Mouse (Mus musculus) Muller cell, postnatal 12 days (primary cell): ENCODE results near the gene Trim58.

Source experiments
- DNase-seq: peaks from one replicate; pipeline ENCODE4 v3.0.0-alpha.2; 2015; ENCODE audit errors: inconsistent ontology term

Gene Trim58

DNA sequence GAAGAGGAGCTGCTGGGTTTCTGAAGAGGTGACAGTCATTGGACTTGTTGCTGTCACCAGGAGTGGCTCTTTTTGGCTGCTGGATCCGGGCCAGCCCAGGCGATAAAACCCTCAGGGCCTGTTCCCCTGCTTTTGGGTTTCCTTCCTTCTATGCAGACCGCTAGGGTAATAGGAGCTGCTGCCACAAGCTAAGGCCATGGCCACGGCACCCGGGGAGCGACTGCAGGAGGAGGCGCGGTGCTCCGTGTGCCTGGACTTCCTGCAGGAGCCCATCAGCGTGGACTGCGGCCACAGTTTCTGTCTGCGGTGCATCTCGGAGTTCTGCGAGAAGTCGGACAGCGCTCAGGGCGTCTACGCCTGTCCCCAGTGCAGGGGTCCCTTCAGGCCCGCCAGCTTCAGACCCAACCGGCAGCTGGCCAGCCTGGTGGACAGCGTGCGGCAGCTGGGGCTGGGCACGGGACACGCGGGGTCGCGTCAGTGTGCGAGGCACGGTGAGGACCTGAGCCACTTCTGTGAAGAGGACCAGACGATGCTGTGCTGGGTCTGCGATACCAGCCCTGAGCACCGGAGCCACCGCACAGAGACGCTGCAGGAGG is at the start of gene Trim58:
TSS of gene Trim58 (plus strand) at position 194 of the 596 bp plus-strand sequence.
- peak; percentile 38 for DNase-seq

DNA sequence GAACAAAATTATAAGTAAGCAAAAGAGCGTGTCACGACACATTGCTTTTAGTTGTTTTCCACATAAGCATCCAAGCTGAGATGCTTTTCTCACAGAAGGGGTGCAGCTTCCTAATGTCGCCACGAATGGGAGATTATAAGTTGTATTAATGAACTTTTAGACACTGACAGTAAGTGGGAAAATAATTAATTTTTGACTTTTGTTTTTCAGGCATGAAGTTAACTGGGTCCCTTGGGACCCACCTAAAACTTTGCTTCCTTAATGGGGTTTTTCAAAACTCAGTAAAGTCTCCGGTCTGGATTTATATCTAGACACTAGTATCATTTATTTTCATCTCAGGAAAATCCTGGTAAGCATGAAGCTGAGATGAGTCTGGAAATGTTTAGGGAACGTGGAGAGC is 45.5 kb upstream of the Trim58 start, which contains the start of gene Olfr324:
TSS of gene Olfr324 (plus strand) at position 301 of the 400 bp plus-strand sequence.
- no peak for DNase-seq

DNA sequence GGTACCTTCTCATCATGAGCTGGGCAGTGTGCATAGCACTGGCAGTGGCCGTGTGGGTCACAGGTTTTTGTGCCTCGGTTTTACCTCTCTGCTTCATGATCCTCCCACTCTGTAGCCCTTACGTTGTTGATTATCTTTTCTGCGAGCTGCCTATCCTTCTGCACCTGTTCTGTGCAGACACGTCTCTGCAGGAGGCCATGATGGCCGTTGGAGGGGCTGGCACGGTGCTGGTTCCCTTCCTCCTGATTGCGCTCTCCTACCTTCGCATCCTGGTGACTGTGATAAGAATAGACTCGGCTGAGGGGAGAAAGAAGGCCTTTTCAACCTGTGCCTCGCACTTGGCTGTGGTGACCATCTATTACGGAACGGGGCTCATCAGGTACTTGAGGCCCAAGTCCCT is 42.4 kb upstream of the Trim58 start:
- DNase-seq: no peak

DNA sequence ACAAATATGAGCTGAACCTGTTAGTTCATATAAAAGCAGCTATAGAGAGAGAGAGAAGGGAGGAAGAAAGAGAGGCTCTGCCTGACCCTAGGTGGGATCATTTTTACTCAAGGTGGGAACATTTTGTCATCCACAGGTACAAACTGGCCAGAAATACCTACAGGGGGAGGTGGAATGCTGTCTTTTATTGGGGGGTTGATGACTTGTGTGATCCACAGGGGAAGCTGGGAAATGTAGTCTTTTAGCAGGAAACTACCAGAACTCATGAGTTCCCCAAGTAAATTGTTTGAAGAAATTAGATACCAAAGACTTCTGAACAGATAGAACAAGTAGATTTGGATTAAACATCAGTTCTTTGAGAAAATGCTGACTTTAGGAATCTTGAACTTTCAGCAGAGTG is 38.2 kb upstream of the Trim58 start:
- no peak for DNase-seq

DNA sequence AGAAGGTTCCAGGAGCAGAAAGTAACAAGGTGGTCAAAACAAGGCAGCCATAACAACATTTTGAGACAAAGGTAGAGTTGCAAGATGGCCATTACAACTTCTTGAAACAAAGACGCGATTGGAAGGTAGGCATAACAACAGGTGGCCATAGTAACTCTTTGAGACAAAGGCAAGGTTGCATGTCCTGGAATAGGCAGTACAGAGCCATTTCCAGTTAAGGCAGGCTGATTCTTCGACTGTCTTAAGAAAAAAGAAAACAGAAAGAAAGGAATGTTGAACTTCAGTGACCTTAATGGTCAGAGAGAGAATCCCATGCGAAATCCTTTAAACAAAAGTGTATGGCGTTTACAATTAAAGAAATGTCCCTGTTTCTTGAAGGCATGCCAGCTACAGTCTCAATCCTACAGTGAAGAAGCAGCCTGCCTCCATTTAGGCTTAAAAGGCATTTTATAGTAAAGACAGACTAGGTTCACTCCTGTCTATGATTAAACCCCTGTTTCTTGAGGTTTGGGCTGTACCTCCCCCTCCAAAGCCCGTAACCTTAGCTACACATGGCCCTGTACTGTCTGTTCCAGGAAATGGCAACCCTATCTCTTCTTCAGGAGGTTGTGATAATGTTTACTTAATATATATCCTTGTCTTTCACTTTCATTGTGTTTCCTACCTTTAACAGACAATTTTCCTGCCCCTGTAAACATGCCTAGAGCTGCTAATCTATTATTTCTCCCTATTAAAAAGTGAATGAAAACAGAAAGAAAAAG is 37.3 kb upstream of the Trim58 start:
- no peak for DNase-seq

DNA sequence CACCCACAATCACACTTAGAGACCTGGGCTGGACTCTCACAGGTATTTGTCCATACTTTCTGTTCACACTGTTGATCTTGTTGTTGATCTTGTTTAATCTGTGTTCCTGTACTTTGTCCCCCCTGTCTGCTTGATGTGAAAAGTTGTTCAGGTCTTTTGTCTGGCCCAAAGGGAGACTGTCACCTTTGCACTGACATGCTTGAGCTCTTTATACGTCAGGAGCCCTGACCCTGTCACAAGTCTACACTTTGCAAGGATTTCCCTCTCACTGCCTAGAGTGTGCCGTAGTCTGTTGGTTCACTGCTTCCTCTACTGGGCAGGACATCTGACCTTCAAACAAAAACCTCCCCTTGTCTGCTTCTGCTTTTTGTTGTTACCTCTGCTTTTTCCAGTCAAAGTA is 35.6 kb upstream of the Trim58 start:
- DNase-seq: no peak

DNA sequence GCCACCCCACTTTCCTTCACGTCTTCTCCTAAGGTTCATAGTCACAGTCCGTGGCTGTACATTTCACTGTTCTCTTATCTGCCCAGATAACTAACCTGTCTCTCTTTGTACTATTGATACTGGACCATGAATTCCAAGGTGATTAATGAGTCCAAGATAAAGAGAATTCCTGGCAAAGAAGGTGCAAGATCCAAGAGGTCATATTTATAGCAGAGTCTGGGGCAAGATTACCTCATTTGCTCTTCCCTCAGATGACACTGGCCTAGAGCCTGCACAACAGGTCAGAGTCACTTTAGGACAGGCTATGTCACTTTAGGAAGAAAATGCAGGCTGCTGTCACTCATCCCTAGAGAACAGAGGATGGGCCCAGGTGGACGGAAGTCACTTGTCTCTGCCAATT is 35.0 kb upstream of the Trim58 start:
- DNase-seq: no peak

DNA sequence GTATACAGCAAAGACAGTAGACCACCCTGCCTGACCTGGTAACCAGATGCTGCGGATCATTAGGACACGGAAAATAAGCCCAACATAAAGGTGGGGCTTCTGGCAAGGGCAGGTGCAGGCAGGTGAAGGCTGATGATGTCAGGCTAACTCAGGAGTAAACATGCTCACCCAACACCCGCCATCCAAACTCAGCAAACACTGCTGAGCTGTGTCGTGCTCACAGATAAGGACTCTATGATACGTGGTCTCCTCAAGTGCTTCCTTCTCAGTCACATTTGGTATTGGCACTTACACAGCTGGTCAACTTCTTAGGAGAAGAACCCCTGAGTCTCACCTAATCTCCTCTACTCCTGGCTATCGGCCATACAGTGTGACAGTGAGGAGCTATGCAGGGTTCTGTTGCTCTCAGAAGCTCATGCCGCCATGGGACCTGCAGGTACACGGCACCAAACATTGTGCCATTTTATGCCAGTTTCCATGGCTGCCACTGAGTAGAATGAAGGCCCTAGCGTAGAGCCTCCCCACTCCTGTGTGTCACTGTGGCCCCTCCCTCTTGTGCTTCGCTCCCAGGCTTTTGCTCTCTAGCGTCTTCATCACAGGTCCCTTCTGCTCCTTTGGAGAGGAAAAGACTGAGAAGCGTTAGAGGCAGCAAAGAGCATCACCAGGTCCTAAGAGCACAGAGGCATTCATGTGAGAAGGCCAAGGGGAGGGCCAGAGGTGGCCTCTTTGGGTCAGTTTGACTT is 33.9 kb upstream of the Trim58 start:
- DNase-seq: no peak

DNA sequence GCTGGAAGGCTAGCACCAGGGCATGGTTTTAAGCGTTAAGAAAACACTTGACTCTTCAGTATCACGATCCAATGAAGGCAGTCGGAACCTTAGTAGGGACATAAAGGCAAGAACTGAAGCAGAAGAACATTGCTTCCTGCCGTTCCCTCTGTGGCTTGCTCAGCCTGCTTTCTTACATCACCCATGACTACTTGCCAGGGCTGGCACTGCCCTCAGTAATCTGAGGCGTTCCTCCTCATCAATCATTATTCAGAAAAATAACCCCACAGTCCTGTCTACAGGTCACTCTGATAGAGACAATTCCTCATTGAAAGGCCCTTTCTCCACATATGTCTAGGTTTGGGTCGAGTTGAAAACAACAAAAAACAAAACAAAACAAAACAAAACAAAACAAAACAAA is 33.2 kb upstream of the Trim58 start:
- no peak for DNase-seq

DNA sequence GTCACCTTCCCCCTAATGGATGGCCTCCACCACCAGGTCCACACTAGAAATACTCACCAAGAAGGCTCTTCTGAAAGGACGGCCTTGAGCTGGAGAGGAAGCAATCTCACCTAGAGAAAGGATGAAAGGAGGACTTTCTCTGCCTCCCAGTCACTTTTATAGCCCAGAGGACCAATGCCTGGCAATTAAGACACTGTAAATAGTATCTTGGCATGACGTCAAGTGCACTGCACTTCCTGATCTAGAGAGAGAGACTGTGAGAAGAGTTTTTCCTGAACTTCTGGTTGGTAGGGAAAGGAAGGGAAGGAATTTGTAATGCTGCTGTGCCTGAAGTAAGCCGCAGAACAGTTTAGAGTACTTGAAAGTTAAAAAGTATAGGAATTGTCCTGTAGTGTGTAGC is 26.9 kb upstream of the Trim58 start:
- DNase-seq: no peak

DNA sequence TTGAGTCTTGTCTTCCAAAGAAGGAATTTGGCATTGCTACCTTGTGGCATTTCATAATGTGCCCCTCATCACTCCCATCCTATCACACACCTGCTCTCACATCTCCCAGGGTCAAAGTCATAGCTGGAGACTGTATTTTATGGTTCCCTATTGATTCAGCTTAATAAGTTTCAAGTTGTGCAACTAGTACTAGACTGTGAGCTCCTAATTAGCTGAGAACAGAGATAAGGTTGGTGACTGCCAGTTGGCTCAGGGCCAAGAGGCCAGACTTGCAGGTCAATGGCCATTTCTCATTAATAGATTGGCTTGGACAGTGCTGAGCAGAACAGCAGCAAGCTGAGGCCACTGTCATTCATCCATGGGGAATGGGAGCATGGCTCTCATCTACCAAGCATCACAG is 25.7 kb upstream of the Trim58 start:
- peak; percentile 51 for DNase-seq

DNA sequence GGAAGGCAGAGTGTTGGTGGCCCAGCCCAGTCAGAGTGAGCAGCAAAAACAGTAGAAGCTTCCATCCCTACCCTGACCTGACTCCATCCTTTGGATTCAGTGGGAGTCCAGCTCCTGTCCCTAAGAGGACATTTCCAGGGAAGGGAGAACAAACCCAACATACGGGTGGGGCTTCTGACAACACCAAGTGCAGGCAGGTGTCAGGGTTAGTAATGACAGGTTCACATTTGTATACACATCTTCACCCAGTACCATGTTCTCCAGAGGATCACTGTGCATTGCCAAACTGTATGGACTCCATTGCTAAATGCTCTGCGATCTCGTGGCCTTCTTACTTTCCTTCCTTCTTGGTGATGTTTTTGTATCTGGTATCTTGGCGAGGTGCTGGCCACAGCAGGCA is 24.3 kb upstream of the Trim58 start, which contains the start of gene 2210407C18Rik:
TSS of gene 2210407C18Rik (minus strand) at position 101 of the 400 bp plus-strand sequence.
- DNase-seq: no peak

DNA sequence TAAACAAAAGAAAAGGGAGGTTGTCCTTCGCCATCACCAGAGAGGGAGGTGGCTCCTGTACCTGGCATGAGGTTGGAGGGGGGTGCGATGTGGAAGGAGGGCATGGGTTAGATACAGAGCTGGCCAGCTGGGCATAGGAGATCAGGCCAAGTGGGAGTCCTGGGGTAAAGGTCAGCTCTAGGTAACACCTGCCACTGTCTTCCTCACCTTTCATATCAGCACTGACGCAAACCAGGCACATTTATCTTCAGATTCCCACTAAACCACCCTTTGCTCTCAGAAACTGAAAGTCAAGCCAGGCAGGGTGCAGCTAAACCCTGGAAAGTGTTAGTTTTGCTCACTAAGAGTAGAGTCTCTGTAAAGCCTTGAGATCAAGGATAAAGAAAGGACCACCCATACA is 21.9 kb upstream of the Trim58 start:
- DNase-seq: no peak

DNA sequence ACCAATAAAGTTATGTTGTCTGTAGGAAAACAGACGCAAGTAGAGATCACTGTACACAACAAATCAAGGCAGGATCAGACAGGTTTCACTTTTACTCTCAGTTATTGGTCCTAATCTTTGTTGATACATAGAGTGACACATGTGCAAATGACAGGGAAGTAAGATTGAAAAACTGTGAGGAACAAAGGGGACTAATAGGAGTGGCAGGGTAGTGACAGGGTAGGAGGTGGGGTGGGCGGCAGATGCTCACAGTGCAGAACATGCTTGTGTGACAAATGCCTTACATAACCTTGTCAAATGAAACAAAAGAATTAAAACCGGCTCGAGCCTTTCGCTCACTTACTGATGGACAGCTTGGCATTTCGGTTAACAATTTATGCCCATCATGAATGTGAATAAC is 21.5 kb upstream of the Trim58 start:
- DNase-seq: no peak

DNA sequence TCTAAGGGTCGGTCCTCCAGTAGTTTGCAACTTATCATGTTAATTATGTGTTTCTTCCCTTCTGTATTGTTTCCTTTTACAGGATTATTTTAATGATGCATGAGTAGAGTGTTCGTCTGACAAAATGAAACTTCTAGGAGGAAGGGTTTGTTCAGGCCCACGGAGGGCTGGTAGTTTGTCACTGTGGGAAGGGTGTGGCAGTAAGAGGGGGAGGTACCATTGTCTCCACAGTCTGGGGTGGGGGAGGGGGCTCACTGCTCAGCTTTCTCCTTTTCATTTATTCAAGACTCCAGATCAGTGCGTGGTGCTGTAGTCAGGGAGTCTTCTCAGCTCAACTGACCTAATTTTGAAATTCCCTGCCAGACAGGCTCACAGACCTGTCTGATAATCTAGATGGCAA is 14.1 kb upstream of the Trim58 start:
- no peak for DNase-seq

DNA sequence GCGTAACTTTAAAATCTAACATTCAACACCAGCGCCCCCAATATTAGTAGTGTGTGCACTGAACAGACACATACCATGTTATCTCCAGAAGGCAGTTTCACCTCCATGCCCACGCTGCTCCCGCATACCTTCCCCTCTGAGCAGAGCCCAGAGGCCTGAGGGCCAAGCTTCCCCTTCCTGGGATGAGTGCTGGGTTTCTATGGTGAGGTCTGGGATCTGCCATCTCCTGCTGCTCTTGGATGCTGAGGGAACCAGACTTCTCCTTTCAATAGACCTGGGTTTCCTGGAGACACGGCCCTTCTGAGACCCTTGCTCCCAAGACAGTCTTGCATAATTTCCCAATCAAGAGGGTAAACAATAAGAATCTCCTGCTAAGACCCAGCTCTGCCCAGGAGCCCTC is 9.9 kb upstream of the Trim58 start, which contains the start of gene Olfr323:
TSS of gene Olfr323 (minus strand) at position 101 of the 400 bp plus-strand sequence.
- no peak for DNase-seq

DNA sequence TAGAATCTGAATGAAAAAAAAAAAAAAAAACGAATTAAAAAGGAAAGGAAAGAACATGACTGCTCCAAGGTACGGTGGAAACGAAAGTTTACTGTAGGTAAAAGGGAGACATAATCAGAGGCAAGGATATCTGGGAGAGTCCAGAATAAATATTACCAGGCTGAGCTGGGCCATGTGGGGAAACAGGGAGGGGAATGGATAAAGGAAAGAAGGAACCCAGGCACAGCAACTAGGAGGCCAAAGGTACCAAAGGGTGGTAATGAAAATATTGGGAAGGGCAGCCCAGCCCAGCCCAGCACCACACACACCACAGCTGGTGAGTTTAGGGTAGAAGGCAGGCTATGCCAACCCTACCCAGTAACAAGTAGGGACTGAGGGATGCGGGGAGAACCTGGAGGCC is 5.4 kb upstream of the Trim58 start:
- DNase-seq: no peak

DNA sequence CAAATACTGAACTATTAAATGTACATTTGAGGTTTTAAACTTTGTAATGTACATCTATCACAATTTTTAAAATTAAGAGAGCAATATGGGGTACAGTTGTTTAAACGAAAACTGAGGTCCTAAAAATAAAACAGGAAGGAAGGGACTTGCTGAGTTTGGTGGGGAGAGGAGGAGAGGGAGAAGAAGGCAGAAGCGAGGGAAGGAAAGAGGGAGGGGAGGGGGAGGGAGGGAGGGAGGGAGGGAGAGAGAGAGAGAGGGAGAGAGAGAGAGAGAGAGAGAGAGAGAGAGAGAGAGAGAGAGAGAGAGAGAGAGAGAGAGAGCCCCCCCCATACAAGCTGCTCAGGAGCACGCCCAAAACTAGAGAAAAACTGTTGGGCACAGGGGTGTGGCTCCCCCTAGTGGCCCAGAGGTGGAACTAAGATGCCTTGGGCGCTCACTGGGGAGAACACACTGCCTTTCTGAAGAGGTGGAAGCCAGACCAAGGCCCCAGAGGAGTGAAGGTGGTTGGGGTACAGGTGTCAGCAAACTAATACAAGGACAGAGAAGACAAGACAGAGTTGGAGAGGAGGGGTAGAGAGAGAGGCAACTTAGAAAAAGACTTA is 3.8 kb upstream of the Trim58 start:
- DNase-seq: peak; percentile 53

DNA sequence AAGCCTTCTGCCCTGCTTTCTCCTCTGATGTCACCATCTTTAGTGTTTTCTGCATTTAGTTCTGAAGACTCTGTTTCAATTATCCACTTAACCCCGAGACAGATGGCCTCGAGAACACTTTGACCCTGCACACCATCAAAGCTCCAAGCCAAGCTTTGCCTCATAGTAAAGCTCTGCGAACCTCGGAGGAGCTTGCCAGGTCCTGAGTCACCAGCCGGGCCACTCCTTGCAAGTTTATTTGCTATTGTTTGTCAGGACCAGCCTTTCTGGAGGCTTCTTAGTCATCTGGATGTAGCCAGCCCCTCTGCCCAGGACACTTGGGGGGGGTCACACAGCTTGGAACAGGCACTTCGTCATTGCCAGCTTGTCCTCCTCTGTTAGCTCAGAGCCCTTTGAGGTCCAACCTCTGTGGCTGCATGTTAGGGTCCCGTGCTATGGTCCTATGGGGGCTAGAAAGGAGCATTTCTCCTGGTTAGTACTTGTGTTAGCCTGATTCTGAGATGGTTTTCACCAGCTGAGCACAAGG is 2.0 kb upstream of the Trim58 start:
- peak; percentile 76 for DNase-seq

DNA sequence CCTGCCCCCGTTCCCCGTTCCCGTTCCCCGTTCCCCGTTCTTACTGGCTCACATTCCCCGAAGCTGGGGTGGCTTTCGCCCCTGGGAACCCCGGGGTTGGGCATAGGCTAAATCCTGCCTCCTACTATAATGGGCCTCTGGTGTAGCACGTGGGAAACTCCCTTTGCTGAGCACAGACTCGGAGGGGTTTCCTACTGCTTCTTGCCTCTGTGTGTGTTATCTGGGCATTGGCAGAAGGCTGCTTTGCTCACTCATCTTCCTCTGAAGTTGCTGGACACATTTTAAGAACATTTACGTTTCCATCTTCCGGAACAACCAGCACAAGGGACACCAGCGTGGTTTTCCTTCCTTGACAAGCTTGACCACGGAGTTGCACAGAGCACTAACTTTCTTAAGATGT is 792 bp downstream of the Trim58 start:
- no peak for DNase-seq

DNA sequence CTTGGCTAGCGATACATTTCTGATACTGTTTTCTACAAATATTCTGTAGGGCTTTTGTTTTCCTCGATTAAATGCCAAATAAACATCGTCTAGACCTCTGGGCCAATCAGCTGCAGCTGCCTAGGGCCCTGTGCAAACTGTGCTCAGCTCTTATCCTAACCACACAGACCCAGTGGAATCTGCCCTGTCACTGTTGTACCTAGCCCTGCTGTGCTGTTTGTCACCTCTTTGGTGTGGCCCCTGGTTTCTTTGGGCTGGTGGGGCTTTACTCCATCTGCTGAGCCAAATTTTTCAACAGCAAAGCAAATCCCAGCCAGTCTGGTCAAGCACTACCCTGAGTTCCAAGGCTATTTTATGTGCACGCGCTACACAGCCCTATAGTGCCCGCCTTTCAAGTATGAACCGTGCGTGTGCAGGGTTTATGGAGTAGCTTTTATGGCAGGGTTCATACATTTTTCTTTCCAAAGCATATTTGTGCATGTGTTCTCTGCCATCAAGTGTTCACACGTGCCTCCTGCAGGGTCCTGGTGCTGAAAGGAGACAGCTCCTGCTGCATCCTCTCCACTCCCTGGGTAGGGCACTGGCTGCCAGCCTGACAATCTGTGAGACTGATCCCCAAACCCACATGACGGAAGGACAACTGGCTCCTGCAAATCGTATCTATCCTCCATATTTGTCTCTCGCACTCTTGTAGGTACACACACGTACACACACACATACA is 1.5 kb downstream of the Trim58 start:
- DNase-seq: no peak
